Mouse (Mus musculus) forelimb bud, embryonic 11.5 days (tissue): ENCODE measurements around the gene Tacr2.

Experiments used
- DNase-seq: peaks from one replicate; pipeline ENCODE4 v3.0.0-alpha.2; 2012; ENCODE audit warnings: low read depth, low spot score

Tacr2 gene

GRCm38 (mm10) chr10:62239270-62239669, 13.0 kb upstream of the Tacr2 start:
- no peak for DNase-seq

DNA sequence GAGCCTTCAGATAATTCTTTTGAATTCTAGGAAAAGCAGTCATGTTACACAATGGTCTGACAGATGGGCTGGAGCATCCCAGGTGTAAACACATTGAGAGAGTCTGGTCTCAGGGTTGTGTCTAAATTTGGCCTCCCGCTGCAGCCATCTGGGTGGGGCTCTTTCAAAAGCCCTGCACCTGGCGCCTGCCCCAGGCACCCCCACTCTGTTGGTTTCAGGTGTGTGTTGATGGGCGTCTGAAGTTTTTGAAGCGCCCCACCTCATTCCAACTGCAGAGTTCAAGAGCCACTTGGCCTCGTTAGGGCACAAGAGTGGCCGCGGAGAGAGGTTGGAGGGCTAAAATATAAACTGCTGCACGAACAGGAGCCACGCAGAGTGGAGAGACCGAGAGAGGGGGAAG, 9.9 kb upstream of the Tacr2 start:
- DNase-seq = no peak

- DNase-seq = peak; percentile 65
These were observed 9.3 kb upstream of the Tacr2 start for GRCm38 (mm10) chr10:62242896-62243295.

GRCm38 (mm10) chr10:62244067-62244466, 8.2 kb upstream of the Tacr2 start:
- DNase-seq = no peak

DNA sequence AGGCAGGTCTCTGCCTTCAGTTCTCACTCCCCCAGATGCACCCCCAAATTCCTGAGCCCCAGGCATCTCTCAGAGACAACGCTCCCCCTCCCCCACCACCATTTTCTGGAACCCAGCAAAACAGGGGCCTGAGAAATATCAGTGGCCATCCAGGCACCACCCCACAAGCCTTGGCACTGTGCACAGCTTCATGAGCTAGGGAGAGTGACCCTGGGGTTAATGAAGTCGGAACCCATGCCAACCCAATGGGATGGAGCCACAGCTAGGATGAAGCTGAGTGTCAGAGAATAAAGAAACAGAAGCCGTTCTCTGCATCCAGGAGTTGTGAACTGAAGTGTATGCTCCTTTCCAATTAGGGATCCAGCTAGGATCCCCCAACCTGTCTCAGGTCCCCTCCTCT, 5.1 kb upstream of the Tacr2 start:
- DNase-seq = no peak

DNA sequence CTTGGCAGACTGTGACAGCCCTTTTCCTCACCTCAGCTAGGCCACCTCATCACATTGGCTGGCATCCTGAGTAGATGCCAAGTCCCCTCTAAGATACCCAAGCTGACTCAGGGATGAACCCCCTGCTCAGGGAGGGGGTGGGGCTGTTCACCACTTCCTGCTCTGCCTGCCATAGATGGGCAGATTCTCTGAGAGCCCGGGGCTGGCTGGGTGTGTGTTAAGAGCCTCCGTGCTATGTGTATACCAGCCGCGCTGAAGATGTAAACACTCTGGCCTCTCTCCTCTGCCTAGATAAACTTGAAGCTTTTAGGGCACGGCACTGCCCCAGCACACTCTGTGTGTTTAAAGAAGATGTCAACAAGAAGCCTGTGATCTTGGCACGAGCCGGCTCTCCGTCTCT, 4.4 kb upstream of the Tacr2 start:
- no peak for DNase-seq

GRCm38 (mm10) chr10:62252496-62253235, 428 bp downstream of the Tacr2 start:
- DNase-seq = no peak

DNA sequence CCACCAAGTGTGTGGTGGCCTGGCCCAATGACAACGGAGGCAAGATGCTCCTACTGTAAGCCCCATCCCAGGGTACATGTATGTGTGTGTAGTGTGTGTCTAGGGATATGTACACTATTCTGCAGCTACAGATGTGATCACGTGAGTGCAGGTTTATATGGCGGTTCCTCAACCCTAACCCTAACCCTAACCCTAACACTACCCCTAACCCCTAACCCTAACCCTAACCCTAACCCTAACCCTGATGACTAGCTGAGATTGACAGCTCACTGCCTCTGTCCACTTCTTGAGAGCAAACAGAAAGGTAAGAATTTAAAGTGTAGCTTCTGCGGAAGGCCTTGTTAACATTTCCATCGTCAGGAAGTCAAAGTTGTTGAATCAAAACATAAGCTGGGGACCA, 6.1 kb downstream of the Tacr2 start:
- DNase-seq = no peak

- peak; percentile 91 for DNase-seq
These were observed 9.1 kb downstream of the Tacr2 start for GRCm38 (mm10) chr10:62261115-62261886.

- no peak for DNase-seq
These were observed 12.1 kb downstream of the Tacr2 start for GRCm38 (mm10) chr10:62264299-62264698.

- no peak for DNase-seq
These were observed 17.0 kb downstream of the Tacr2 start for GRCm38 (mm10) chr10:62269278-62269677.

DNA sequence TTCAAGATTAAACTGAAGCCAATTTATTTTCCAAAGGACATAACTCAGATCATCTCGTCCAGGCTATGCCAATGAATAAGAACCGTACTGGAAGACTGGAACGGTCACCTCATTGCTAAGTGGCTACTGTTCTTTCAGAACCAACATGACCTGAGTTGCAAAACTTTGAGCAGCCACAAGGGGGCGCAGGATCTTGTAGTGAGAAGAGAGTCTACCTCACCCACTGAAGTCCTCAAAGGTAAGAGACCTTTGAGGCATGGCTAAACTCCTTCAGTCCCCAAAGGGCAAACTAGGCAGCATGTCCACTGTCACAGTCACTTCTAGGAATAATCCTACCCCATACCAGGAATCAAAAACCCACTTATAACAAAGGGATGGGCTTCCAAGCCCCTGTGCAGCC, 23.0 kb downstream of the Tacr2 start:
- peak; percentile 75 for DNase-seq

- no peak for DNase-seq
These were observed 25.5 kb downstream of the Tacr2 start for GRCm38 (mm10) chr10:62277499-62278293.

GRCm38 (mm10) chr10:62279066-62279465, 26.8 kb downstream of the Tacr2 start:
- no peak for DNase-seq

DNA sequence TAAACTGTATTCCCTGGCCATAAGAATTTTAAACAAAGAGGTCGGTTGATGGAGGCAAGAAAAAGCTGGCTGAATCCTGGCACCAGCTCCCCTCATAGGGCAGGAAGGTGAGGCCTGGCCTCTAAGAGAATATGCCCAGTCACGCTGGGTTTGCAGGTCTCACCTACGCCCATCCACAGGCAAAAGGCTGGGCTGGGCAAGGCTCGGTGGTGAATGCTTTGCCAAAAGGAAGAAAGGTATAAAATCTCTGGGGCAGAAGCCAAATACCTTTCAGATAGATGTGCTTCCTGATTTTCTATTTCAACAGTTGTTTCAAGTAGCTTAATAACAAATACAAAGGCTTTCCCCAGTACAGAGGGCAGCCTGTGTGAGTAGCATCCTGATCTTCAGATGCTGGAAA, 27.4 kb downstream of the Tacr2 start:
- DNase-seq = no peak

DNA sequence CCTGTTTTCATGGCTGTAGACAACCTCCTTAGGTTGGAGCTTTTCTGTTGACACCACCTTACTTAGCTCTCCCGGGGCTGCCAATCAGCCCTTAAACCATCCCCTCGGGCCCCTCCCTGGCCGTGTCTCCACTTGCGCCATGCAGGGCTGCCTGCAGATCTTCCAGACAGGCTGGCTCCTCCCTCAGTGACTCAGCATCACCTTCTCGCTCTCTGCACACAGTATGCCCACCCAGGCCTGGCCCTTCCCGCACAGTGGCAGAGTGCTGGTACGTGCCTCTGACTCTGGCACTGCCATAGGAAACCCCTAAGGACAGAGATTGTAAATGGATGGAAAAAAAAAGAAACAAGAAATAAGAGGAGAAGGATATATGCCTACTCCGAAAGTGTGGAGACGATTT, 30.5 kb downstream of the Tacr2 start:
- DNase-seq = no peak

DNA sequence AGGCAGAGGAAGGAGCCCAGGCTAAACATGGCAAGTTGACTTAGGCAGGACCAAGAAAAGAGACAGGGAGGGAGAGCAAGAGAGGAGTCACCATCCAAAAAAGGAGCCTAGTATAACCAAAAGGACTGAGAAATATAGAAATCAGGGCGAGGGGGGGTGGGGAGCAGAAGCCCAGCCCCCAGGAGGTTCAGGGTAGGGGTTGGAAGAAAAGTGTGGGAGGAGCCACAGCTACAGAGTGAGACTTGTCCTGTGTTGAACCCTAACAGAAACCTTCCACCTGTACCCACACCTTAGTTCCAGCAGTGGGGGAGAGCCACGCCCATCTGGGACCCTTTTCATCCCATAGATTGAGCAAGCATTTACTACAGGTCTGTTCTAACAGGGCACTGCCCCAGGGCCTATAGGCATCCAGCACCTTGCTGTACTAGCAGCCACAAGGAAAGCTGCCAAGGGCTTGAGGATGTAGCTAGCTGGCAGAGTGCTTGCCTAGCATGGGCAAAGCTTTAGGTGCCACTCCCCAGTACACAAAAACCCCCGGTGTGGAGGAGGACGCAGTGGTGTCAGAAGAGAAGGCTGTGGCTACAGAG, 31.1 kb downstream of the Tacr2 start:
- no peak for DNase-seq

DNA sequence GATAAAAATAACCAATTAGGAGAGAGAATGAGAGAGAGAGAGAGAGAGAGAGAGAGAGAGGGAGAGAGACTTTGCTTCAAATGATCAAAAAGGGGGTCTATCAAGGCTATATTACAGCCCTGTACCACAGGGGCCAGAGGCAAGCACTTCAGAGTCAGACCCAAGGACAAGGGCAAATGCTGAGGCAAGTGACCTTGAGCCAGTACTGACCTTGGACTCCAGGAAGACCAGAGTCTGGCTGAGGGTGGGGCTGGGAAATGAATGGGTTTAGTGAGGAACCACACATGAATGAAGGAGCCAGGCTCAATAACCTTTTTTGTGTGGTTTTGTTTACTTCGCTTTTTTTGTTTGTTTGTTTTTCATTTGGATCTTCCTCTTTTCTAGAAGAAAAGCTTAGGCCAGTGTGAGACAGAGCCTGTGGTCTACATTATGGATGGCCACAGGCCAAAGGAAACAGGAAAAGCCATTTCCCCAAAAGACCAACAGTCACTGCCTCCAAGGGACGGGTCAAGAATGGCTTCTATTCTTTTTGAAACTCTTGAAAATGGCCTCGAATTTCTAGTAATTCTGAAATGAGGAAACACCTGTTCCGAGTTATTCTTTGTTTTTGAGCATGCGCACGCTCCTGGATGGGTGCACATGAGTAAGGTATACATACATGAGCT, 35.4 kb downstream of the Tacr2 start:
- DNase-seq = no peak

DNA sequence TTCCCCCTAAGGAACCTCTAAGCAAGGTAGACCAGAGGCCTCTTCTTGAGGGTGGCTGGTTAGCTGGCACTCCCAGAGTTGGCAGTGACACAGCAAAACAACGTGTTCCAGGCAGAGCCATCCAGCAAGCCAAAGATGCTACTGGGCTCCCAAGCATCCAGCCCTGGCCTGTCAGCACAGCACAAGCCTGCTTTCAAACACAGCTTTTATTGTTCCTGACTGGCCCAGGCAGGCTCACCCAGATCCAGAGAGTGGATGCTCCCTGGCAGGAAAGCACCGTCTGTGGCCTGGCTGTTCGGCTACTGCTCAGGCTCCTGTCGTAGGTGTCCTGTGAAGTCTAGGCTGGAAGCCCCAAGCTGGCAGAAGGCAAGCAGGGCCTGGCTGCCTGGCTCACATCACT, 41.9 kb downstream of the Tacr2 start:
- DNase-seq = no peak

- DNase-seq = no peak
These were observed 44.0 kb downstream of the Tacr2 start for GRCm38 (mm10) chr10:62296086-62296872.
